Mouse (Mus musculus) left cerebral cortex, adult 6 months (tissue): Measurements from ENCODE around the gene Ccz1. TPM values are rescaled to one million over a fixed set of nuclear protein-coding genes. Genes with fewer than 3 reads are reported as not detected.

ENCODE experiments used
- long read RNA-seq, 2 experiments: library from polyadenylated mRNA; unstranded; transcript quantifications; one replicate each; pipeline ENCODE4 v2.0.0; 2019 to 2020
- polyA plus RNA-seq: library from polyadenylated mRNA; unstranded; fragments of <200 nt; fragmentation: Nextera tagmentation; gene quantifications from 2 replicates; pipeline ENCODE4 v1.2.3, GENCODE M21; 2021

The Ccz1 gene
- 17.6 and 41.1 TPM in 2 replicates for polyA plus RNA-seq
- long read RNA-seq, experiment 1, transcript Ccz1-201 (15 exons, 1,769 nt), result major isoform, 13 of 17 reads
- long read RNA-seq, experiment 1, partial matches to known transcripts, result 3 of 17 reads
- long read RNA-seq, experiment 1, other reads (novel, unspliced or antisense), result 1 of 17 reads
- long read RNA-seq, experiment 2, partial matches to known transcripts, result 4 of 10 reads
- long read RNA-seq, experiment 2, other reads (novel, unspliced or antisense), result 2 of 10 reads

GRCm38 (mm10) chr5:144014551-144015311 lies at the start of gene Ccz1:
Gene Ccz1 (minus strand): TSS chr5:144014877.

GRCm38 (mm10) chr5:144026620-144027263 lies 12.1 kb upstream of the Ccz1 start, which contains the start of gene Ocm:
Gene Ocm (minus strand): TSS chr5:144026670.

Other genes starting within 250 kb of the Ccz1 start
- gene Eif2ak1, start 197.1 kb downstream of the Ccz1 start, polyA plus RNA-seq, result 22.7 and 29.4 TPM in 2 replicates
- gene Ankrd61, start 117.2 kb downstream of the Ccz1 start, polyA plus RNA-seq, result 0.09 TPM in 1 of 2 replicates, not detected in the other
- gene Aimp2, start 105.0 kb downstream of the Ccz1 start, polyA plus RNA-seq, result 40.5 and 44.0 TPM in 2 replicates
- gene Pms2, start 104.9 kb downstream of the Ccz1 start, polyA plus RNA-seq, result 6.6 and 10.7 TPM in 2 replicates
- gene Gm42421, start 86.7 kb downstream of the Ccz1 start, polyA plus RNA-seq, result not detected in 2 replicates
- gene Rsph10b, start 81.8 kb downstream of the Ccz1 start, polyA plus RNA-seq, result 1.3 and 2.0 TPM in 2 replicates
- gene Ocm, start 11.8 kb upstream of the Ccz1 start, polyA plus RNA-seq, result 1.1 and 3.2 TPM in 2 replicates
- 11.6 and 15.5 TPM in 2 replicates for gene Lmtk2, start 85.6 kb upstream of the Ccz1 start, polyA plus RNA-seq
- not detected in 2 replicates for gene Bhlha15, start 175.4 kb upstream of the Ccz1 start, polyA plus RNA-seq
- gene Tecpr1, start 208.7 kb upstream of the Ccz1 start, polyA plus RNA-seq, result 25.5 and 32.1 TPM in 2 replicates
- 16.0 and 248 TPM in 2 replicates for gene Bri3, start 229.6 kb upstream of the Ccz1 start, polyA plus RNA-seq